Mouse (Mus musculus) c-Kit-positive CD71-negative TER-119-negative erythroid progenitor cells, embryonic 14.5 days (primary cell): ENCODE data around the gene Prss8.
"Not testable (repeated sequence)": the region's sequence is repeated elsewhere in the genome, so short reads cannot be mapped to it uniquely, and the experiment has no call there.

ENCODE experiments used
- DNase-seq: peaks from one replicate; pipeline ENCODE4 v3.0.0-alpha.2; 2013; ENCODE audit warnings: low read depth

Gene Prss8

DNA sequence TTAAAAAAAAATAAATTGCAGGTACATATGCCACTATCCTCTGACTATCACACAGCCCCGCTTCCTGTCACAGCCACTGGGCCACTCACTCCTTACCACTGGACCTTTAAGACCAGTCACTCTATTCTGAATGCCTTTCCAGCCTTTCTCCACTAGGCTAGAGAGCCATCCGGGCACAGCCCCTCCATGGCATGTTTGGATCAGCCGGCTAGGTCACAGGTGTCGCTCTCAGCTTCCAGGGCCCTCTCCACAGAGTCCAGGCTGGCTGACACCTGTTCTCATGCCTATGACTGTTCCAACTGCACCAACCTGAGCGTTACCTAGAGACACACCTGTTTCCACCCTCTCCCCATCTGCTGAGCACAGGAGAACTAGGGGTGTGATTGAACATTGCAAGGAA is 1.3 kb downstream of the Prss8 start:
- no peak for DNase-seq

DNA sequence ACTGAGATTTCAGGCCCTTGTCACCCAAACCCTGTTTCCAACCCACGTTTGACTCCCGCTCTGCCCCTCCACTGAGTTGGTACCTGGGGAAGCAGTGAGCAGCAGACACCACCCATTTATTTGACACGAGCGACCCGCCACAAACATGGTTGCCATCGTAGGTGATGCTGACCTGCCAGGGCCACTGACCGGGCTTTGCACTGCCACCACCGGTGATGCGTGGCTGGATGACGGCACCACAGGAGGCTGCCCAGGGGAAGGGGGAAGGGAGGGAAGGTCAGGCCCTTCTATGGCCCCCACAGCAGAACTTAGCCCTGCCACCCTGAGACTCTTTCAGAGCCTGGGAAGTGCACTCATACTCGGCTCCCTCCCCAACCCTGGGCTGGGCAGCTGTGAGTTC is 2.2 kb downstream of the Prss8 start:
- no peak for DNase-seq

DNA sequence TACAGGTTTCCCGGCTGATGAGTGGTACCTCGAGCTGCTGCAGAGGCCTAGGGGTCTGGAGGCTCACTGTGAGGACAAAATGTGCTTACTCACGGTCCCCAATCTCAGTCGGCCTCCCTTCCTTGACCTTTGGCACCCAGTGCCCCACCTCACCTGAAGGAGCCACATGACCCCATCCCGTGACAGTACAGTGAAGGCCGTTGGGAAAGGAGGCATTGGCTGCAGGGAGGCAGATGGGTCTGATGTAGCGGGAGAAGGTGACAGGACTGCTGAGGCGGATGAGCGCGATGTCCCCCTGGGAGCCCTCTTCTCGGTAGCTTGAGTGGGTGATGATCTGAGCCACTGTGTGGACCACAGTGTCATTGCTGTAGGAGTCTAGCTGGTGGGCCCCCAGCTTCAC is 3.1 kb downstream of the Prss8 start:
- no peak for DNase-seq

DNA sequence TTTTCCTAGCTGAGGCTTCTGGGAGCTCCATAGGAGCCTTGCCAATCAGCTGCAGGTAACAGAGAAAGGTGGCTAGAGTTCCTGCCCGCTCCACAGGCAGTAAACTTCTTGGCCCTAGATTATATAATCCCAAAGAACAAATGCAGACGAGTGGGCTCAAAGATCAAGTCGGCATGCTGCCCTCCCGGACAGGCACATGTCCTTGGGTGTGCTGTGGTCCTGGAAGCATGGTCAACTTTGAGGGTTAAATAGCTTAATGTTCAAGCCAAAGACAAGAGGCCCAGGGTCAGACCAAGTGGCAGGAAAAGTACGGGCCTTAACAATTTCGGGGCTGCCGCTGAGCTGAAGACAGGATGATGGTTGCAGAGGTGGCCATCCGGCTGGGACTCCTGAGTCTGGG is 3.8 kb downstream of the Prss8 start:
- DNase-seq, result no peak

DNA sequence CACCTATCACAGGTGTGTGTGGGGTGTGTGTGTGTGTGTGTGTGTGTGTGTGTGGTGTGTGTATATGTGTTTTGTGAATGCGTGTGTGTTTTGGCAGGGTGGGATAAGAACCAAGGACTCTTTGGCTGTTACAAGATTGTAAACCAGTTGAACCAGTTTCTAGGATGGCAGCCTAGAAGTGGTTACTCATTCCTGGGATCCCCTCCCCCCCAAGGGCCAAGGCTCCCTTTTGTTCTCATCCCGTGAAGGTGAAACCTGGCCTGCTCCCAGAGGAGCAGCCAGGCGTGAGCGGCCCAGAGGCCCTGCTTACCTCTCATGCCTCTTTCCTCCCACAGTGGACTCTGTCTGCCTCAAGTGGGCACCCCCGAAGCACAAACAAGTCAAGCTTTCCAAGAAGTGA is 4.7 kb downstream of the Prss8 start:
- DNase-seq, result no peak

DNA sequence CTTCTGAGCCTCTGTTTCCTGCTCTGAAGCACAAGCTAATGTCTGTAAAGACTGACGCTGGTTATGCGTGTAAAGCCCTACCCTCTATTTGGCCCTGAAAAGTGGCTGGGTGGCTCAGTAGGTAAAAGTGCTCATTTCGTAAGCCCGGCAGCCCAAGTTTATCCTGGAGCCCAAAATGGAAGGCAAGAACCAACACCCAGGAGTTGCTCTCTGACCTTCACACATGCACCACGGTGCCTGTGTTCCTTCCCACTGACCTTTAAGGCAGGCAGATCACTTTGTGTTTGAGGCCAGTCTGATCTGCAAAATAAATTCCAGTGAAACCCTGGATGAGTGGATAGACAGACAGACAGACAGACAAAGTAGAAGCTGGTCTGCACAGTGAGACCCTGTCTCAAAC is 6.2 kb downstream of the Prss8 start:
- DNase-seq, result no peak

DNA sequence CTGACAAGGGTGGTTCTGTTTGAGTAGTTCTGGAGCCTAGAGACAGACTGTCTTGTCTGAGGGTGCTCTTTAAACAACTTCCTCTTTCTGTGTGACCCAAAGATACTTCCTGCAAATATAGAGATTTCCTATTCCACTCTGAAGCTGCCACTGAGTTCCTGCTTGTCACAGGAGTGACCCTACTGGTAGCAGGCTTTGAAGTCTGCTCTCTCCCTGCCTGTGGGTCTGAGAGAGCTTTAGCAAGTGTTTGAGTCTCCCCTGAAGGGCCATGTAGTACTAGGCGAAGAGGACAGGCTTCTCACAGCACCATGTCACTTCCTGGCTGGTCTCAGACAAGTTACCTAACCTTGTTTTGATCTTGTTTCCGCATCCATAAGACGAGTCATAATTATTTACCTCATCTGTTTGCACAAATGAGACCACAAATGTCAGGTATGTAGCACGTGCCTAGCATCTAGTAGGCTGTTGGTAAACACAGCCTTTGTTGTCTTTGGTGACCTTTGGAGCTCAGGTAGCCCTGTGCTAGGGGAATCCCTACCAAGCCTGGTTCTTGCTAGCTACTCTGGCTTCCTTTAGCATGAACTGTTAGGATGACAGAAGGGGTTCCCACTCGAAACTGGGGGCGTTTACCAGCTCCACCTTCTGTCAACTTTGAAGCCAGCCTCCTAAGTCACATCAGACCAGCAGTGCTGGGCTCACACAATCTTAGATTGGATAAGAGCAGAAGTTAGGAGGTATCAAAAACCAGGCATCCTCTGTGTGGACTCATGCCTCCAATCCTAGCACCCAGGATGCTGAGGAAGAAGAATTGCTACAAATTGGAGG is 7.2 kb downstream of the Prss8 start:
- DNase-seq, result no peak

DNA sequence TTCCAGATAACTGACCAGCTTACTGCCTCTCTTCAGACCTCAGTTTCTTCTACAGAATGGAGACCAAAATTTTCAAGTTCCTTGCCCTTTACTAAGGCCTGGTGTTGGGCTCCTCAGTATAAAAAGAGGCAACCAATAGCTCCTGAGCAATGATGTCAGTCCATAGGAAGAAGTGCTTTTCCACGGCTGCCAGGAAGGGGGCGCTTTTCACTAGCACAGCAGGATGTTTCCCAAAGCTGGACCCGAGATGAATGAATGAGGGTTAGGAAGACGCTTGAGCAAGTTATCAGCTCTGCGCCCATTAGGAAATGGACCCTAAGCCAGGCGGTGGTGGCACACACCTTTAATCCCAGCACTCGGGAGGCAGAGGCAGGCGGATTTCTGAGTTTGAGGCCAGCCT is 8.4 kb downstream of the Prss8 start:
- DNase-seq, result no peak

DNA sequence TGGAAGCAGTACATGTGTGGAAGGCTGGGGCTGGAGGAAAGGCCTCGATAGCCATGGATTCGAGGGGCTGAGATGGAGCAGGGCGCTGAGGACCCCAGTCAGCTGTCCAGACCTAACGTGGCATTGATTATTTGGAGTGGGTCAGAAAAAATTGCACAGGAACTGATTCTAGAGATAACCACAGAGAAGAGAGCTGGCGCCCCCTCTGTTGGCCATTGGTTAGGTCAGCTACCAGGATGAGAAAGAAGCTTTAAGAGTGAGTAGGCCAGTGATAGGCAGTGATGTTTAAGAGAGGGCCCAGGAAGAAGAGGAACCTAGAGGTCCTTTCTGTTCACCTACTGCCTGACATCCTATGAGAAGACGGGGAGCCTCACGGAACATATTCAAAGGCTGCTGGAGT is 10.6 kb downstream of the Prss8 start:
- DNase-seq, result no peak

DNA sequence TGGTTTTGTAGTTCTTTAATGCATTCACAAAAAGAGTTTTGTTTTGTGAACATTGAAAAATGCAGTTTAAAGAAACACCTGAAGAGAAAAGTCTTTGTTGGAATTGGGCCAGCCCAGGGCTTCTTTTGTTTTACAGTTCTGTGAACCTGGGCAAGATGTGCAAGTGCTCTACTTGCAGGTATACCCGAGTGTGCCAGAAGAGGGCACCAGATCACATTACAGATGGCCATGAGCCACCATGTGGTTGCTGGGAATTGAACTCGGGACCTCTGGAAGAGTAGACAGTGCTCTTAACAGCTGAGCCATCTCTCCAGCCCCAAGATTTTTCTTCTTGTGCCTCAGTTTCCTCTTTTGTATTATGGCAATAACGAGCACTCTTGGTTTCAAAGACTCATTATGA is 11.7 kb downstream of the Prss8 start:
- no peak for DNase-seq

DNA sequence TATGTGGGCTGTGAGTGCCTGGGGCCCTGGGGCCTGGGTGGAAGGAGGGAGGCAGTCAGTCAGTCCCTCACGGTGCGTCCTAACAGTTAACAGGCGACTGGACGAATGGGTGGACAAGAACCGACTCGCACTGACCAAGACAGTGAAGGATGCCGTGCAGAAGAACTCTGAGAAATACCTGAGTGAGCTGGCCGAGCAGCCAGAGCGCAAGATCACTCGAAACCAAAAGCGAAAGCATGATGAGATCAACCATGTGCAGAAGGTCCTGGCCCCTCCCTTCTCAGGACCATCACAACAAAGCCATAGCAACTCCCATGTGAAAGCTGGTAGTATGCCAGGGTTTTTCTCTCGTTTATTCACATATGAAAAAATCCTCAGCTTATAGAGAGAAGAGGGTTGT is 14.6 kb downstream of the Prss8 start:
- no peak for DNase-seq

DNA sequence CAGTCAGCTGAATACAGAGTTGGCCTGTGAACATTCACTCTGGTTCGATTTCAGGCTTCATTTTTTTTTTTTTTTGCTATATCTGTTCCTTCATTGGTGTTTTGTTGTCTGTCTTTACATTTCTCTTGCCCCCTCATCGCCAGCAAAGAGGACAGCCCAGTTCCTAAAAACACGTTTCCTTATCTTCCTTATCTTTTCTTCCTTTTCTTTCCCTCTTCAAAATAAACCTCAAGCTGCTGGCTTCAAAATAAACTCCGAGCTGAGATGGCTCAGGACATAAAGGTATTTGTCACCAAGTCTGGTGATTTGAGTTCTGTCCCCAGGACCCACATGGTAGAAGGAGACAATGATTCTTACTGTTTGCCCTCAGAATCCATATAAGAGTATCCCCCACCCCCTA is 17.0 kb downstream of the Prss8 start:
- no peak for DNase-seq

DNA sequence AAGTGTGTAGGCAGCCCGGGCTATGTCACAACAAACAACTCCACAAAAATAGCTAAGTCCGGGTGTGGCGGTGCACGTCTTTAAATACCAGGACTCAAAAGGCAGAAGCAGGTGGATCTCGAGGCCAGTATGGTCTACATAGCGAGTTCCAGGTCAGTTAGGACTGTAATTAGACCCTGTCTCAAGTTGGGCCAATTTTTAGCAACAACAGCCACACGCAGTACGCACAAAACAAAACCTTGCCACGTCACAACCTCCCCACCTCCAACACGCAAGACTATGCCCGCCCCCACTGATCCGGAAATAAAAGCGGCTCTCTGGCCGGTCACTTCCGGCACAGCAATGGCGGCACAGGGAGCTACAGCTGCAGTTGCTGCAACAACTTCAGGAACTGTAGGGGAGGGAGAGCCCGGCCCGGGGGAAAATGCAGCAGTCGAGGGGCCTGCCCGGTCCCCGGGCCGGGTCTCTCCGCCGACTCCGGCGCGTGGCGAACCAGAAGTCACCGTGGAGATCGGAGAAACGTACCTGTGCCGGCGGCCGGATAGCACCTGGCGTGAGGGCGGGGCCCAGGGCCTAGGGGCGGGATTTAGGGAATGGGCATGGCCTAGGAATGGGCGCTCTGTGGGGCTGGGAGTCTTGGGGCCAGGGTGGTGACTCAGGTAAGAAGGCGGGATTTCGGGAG is 17.6 kb downstream of the Prss8 start, which contains the start of gene Kat8:
TSS of gene Kat8 (plus strand) at position 327 of the 682 bp plus-strand sequence.
- peak; percentile 92 for DNase-seq

DNA sequence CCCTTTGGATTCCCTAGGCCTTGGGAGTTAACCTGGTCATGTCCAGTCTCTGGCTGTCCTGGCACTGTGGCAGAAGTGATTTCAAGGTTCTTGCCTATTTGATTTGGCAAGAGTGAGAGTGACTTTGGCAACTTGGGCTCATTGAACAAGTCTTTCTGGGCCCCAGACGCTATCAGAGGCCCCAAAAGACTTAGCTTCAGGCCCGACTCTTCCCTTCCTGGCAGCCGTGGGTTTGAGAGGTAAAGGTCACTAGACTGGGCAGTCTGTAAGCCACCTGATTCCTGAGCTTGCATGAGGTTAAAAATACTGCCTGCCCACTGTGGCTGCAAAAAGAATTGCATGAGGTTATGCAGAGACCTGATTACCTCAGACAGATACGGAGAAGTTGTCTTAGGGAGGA is 21.2 kb downstream of the Prss8 start:
- no peak for DNase-seq

DNA sequence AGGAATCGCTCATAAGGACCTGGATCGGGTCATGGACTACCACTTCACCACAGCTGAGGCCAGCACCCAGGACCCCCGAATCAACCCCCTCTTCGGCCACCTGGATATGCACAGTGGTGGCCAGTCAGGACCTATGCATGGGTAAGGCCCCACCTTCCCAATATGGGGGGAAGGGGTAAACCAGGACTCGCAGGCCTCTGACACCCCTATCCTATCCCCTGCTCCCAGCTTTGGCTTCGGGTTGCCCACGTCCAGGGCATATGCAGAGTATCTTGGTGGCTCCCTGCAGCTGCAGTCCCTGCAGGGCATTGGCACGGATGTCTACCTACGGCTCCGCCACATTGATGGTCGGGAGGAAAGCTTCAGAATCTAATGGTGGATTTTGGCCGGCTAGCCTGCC is 22.0 kb downstream of the Prss8 start:
- no peak for DNase-seq

DNA sequence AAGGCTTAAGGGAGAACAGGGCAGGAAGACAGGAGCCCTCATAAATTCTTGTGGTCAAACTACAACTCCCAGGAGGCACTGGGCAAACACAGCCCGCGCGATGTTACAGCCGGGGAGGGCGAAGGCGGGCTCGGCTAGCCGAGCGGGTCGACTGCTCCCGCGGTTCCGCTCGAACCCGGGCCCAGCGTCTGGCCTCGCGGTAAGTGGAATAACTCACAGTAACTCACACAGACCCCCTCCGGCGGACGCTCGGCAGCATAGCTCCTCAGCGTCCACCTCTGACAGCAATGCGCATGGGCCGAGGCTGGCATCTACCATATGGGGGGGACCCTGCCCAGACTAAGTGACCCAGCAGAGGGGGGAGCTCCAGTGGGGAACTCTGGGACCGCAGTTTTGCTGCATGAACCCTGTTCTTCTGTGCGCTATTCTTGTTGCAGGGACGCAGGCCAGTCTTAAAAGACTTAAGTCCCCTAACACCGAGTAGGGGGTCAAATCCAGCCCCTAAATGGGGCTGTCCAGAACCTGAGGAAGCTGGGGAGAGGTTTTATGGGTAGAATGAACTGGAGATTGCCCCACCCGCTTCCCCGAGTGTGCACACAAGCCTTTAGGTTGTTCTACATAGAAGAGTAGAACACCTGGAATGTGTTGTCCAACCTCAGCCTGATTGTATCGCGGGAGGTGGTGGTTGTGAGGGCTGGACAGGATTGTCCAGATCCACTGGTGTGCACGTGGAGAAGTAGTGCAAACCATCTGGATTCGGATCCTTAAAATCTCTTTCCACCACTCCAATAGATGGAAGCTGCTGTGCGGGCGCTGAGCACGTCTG is 25.7 kb downstream of the Prss8 start, which contains the start of gene Bckdk:
TSS of gene Bckdk (plus strand) at position 112 of the 826 bp plus-strand sequence.
- peak; percentile 65 for DNase-seq

DNA sequence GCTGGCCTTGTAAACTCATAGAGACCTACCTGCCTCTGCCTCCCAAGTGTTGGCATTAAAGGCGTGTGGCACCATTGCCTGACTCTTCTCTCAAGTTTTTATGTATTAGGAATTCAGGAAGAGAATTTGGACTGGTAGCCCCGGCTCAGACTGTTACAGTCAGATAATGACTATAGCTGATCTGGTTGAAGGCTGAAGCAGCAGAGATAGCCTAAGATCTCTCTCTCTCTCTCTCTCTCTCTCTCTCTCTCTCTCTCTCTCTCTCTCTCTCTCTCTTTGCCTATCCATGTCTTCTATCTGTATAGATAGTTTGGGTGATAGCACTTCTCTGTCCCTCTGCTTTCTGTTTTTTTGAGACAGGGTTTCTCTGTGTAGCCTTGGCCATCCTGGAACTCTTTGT is 28.1 kb downstream of the Prss8 start:
- no peak for DNase-seq

DNA sequence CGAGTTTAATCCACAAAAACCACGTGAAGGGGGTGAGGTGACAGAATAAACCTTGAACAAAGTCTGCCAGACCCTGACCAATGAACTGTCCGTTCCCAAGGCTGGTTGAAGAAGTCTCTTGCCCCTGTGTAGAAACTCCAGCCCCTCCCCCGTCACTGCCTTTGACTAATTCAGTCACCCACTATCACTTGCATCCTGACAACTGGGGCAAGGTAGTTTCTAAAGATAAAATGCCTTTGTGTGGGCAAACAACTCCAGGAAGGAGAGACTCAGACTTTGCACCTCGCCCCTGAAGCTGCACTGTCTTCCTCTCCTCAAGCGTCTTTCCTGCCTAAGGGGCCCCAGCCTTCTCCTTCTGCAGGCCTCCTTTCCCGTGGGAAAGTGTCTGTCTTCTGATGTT is 29.9 kb downstream of the Prss8 start:
- DNase-seq, result no peak

DNA sequence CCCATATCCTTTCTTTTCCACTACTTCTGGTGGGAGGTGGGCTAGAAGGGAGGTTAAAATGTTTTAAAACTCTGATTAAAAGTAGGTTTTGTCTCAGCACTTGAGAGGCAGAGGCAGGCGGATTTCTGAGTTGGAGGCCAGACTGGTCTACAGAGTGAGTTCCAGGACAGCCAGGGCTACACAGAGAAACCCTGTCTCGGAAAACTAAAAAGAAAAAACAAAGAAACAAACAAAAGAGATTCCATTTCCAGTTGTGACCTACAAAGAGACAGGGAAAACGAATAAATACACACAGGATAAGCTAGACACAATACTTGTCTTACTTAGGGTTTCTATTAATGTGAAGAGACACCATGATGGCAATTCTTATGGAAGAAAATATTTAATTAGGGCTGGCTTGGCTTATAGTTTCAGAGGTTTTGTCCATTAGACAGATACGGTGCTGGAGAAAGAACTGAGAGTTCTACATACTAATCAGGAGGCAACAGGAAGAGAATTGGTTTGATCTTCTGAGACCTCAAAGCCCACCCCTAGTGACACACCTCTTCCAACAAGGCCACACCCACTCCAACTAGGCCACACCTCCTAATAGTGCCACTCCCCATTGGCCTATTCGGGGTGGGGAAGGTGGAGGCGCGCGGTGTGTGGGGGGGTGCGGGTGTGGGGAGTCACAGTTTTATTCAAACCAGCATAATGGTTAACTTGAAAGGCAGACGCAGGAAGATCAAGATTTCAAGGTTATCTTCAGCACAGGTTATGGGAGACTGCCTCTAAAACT is 31.5 kb downstream of the Prss8 start:
- DNase-seq, result no peak

DNA sequence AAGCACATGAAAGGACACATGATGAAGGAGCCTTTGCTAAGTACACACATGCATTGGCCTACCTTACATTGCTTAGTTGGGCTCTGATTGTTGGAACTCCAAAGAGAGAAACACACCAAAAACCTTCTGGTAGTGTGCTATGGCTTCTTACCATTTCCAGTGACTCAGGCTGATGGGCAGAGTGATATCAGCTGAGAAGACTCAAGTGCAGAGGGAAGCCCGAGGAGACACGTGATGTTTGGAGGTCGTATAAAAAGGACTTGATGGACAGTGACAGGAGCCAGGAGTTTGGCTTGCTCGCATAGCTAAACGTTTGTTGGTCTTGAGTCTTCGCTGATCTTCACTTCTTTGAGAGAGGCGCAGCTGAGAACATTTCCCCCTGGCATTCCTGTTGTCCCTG is 32.4 kb downstream of the Prss8 start:
- DNase-seq, result no peak

DNA sequence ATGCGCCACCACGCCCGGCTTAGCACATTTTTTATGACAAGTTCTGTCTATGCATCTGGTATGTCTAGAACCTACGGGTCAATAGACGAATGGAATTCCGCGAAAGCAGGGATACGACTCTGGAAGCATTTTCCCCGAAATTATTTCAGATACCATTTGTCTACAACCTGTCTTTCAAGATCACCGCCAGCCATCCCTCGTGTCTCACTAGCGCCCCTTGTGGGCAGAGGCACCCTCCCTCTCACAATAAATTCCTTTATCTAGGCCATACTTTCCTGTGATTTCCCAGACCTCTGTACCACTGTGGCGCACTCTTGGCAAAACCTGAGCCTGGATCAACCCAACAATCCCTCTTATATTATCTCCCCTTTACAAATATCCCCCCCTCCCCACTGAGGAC is 33.5 kb downstream of the Prss8 start:
- DNase-seq, result peak; percentile 60

DNA sequence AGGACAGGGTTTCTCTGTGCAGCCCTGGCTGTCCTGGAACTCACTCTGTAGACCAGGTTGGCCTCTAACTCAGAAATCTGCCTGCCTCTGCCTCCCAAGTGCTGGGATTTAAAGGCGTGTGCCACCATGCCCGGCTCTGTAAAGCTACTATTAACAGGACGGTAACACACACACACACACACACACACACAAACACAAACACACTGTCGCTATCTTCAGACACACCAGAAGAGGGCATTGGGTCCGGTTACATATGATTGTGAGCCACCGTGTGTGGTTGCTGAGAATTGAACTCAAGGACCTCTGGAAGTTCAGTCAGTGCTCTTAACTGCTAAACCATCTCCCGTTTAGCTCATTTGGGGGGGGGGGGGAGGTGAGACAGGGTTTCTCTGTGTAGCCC is 34.0 kb downstream of the Prss8 start:
- not testable (repeated sequence) for DNase-seq
